Mouse (Mus musculus) limb, embryonic 14.5 days (tissue): Measurements from ENCODE around the gene Engase. TPM values are rescaled to one million over a fixed set of nuclear protein-coding genes. Genes with fewer than 3 reads are reported as not detected.

ENCODE experiments used
- ATAC-seq: fragments of 200-750 bp; cut with Nextera tagmentation; 2 replicates; pipeline ENCODE4 v1.8.0; 2017; ENCODE audit warnings: low read depth, moderate number of reproducible peaks, moderate TSS enrichment; ENCODE audit not compliant: low FRiP score
- DNase-seq: peaks from one replicate; pipeline ENCODE4 v3.0.0-alpha.2; 2015; ENCODE audit warnings: low spot score
- H3K27ac ChIP-seq: fragments of 300-500 bp; sonication (generic); replicated peaks from 2 replicates; pipeline ENCODE4 v1.5.1; 2014; ENCODE audit warnings: low read depth, mild to moderate bottlenecking, low read length, moderate library complexity, mixed read lengths
- H3K27me3 ChIP-seq: fragments of 300-500 bp; sonication (generic); 2 replicates; pipeline ENCODE4 v1.6.1; 2014; ENCODE audit warnings: low read length, mixed read lengths; ENCODE audit not compliant: control insufficient read depth, insufficient read depth
- H3K36me3 ChIP-seq: fragments of 300-500 bp; sonication (generic); 2 replicates; pipeline ENCODE4 v1.6.1; 2014; ENCODE audit warnings: mild to moderate bottlenecking, low read length, moderate library complexity, mixed read lengths; ENCODE audit not compliant: control insufficient read depth, insufficient read depth
- H3K4me1 ChIP-seq: fragments of 300-500 bp; sonication (generic); 2 replicates; pipeline ENCODE4 v1.6.1; 2014; ENCODE audit warnings: antibody characterized with exemption, low read length, mixed read lengths; ENCODE audit not compliant: control insufficient read depth, insufficient read depth
- H3K4me2 ChIP-seq: fragments of 300-500 bp; sonication (generic); replicated peaks from 2 replicates; pipeline ENCODE4 v1.6.1; 2014; ENCODE audit warnings: low read depth, mild to moderate bottlenecking, low read length, moderate library complexity; ENCODE audit not compliant: severe bottlenecking
- H3K4me3 ChIP-seq: fragments of 300-500 bp; sonication (generic); replicated peaks from 2 replicates; pipeline ENCODE4 v1.5.1; 2014; ENCODE audit warnings: low read length
- H3K9ac ChIP-seq: fragments of 300-500 bp; sonication (generic); 2 replicates; pipeline ENCODE4 v1.6.1; 2014; ENCODE audit warnings: mild to moderate bottlenecking, low read depth, low read length, moderate library complexity; ENCODE audit not compliant: severe bottlenecking
- H3K9me3 ChIP-seq: fragments of 300-500 bp; sonication (generic); 2 replicates; pipeline ENCODE4 v1.6.1; 2016; ENCODE audit warnings: low read length; ENCODE audit not compliant: control insufficient read depth
- POLR2A ChIP-seq: fragments of 200-500 bp; IDR thresholded peaks from 2 replicates; pipeline ENCODE4 v1.8.0; 2012; ENCODE audit warnings: inconsistent platforms, mild to moderate bottlenecking, moderate library complexity, borderline replicate concordance; ENCODE audit not compliant: insufficient read depth, insufficient read length; ENCODE audit errors: extremely low read depth
- WGBS: fragments of 180-500 bp; shearing (Covaris S2); extraction: QIAGEN DNeasy Blood & Tissue Kit; methylation state at CpG from one replicate; pipeline ENCODE4 v1.1.7; 2014; 5-methylcytosine and 5-hydroxymethylcytosine counted together
- polyA plus RNA-seq, 2 experiments: library from polyadenylated mRNA; depleted of rRNA in 1 of 2; stranded (reverse) in 1 of 2; unstranded in 1 of 2; fragments of >200 nt; fragmentation: Nextera tagmentation in 1 of 2; extraction: Ambion mirVana in 1 of 2; gene quantifications; 2 replicates each; pipeline versions ENCODE4 v1.2.1 to v1.2.3; 2012 to 2014

The Engase gene
- polyA plus RNA-seq, 2 experiments = 4.5 to 7.9 TPM

GRCm38 (mm10) chr11:118517924-118518323, 41.3 kb downstream of the Engase start:
- H3K27ac ChIP-seq = no peak overlapping the region
- ATAC-seq = no peak
- 86% methylated on average over 7 of the region's 7 CpGs for WGBS
- H3K9ac ChIP-seq = no peak overlapping the region
- H3K4me1 ChIP-seq = peaks cover 3% of the 10 kb centered on the region; the same call in 1 of the 2 replicates
- H3K36me3 ChIP-seq = no peaks in the 10 kb centered on the region
- H3K4me3 ChIP-seq = no peak overlapping the region
- no peak for TF ChIP-seq POLR2A
- no peaks in the 10 kb centered on the region for H3K9me3 ChIP-seq
- DNase-seq = no peak
- H3K4me2 ChIP-seq = no peak overlapping the region
- no peaks in the 10 kb centered on the region for H3K27me3 ChIP-seq

GRCm38 (mm10) chr11:118518743-118519142, 42.1 kb downstream of the Engase start:
- Histone ChIP-seq H3K27me3 (no peaks in the 10 kb centered on the region), H3K9ac (no peak overlapping the region), H3K36me3 (no peaks in the 10 kb centered on the region), H3K9me3 (no peaks in the 10 kb centered on the region), H3K4me1 (no peaks in the 10 kb centered on the region), H3K4me2 (no peak overlapping the region), H3K27ac (no peak overlapping the region), H3K4me3 (no peak overlapping the region)
- ATAC-seq (no peak), DNase-seq (no peak)
- 74% methylated on average over 7 of the region's 7 CpGs for WGBS
- TF ChIP-seq POLR2A = no peak

GRCm38 (mm10) chr11:118520251-118520650, 43.6 kb downstream of the Engase start:
- H3K4me3 ChIP-seq = no peak overlapping the region
- no peak for TF ChIP-seq POLR2A
- H3K27ac ChIP-seq = no peak overlapping the region
- no peak for ATAC-seq
- no peaks in the 10 kb centered on the region for H3K36me3 ChIP-seq
- H3K4me1 ChIP-seq = no peaks in the 10 kb centered on the region
- H3K27me3 ChIP-seq = no peaks in the 10 kb centered on the region
- no peaks in the 10 kb centered on the region for H3K9me3 ChIP-seq
- WGBS = 53% methylated on average over 5 of the region's 5 CpGs
- no peak overlapping the region for H3K4me2 ChIP-seq
- no peak for DNase-seq
- no peak overlapping the region for H3K9ac ChIP-seq

- Histone ChIP-seq H3K27me3 (no peaks in the 10 kb centered on the region), H3K9me3 (no peaks in the 10 kb centered on the region), H3K9ac (no peak overlapping the region), H3K27ac (no peak overlapping the region), H3K4me2 (no peak overlapping the region), H3K4me1 (no peaks in the 10 kb centered on the region), H3K36me3 (no peaks in the 10 kb centered on the region), H3K4me3 (no peak overlapping the region)
- WGBS = 75% methylated on average over 2 of the region's 2 CpGs
- TF ChIP-seq POLR2A = no peak
- ATAC-seq = no peak
- no peak for DNase-seq
Measured at GRCm38 (mm10) chr11:118520932-118521331, 44.3 kb downstream of the Engase start.

GRCm38 (mm10) chr11:118523496-118524145, 47.0 kb downstream of the Engase start:
- no peak overlapping the region for H3K9ac ChIP-seq
- no peaks in the 10 kb centered on the region for H3K4me1 ChIP-seq
- H3K27ac ChIP-seq = no peak overlapping the region
- no peak overlapping the region for H3K4me3 ChIP-seq
- H3K27me3 ChIP-seq = no peaks in the 10 kb centered on the region
- no peak for DNase-seq
- H3K4me2 ChIP-seq = no peak overlapping the region
- ATAC-seq = no peak
- TF ChIP-seq POLR2A = no peak
- 74% methylated on average over 4 of the region's 4 CpGs for WGBS
- H3K9me3 ChIP-seq = no peaks in the 10 kb centered on the region
- no peaks in the 10 kb centered on the region for H3K36me3 ChIP-seq
